Mouse (Mus musculus): ENCODE measurements around the gene Marcksl1. TPM values are rescaled to one million over a fixed set of nuclear protein-coding genes. Genes with fewer than 3 reads are reported as not detected.
A peak's percentile ranks its signal among the peaks of the same experiment; 100 is the strongest.

Gene Marcksl1
- polyA plus RNA-seq, 1 experiment = 233 TPM

DNA sequence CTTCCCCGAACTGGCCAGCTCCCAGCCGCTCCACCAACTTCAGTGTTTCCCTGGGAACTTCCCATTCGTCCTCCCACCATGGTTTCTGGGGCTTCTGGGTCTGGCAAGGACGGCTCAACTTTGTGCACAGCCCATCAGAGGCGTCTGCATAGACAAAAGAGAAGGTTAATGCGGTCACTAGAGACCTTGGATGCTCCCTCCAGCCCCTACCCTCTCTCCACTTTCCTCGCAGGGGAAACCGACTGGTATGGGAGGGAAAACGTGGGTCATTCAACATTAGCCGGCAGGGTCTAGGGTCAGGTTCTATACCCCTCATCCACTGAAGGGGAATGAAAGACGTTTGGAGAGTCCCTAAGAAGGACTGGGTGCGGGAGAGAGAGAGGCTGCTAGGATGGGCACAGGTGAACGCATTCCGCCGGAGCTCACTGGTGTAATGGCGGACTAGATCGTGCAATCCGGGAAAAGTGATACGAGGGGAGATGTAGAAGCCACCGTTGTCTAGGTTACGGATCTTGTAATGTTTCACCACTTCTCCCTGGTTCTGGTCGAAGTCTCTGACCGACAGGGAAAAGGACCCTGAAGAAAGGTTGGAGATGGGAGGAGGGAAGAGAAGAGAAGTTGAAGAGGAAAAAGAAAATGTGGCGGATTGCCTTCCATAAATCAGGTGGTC lies 42.6 kb downstream of the Marcksl1 start:
- no peak for DNase-seq (ENCODE audit: extremely low spot score in 1 of 2, low spot score in 1 of 2)

DNA sequence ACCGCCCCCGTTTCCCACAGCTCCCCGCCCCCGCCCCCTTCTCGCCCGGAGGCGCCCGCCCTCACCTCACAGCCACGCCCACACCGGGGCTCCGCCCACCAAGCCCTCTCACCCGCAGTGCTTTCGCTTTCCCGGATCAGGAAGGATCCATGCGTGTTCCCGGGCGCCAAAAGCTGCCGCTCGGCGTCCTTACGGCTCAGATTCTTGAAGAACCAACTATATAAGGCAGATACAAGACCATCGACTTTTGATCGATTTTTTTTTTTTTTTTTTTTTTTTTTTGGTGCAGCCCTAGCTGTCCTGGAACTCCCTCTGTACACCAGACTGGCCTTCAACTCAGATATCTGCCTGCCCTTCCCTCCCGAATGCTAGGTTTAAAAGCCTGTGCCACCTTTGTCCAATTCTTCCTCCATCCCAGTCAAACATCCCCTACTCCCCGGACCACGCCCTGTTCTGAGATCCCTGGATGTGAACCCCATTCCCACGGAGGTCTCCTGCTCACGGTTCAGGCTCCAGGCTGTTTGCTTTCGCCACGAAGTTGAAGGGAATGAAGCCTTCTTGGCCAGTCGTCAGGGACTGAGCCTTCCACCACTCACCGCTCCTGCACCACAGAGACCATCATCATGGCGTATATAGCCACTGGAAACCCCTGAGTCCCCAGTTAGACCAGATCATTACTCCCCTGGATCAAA lies 43.3 kb downstream of the Marcksl1 start:
- peak; percentile 41 to 83 for DNase-seq (ENCODE audit: extremely low spot score in 1 of 2, low spot score in 1 of 2)

DNA sequence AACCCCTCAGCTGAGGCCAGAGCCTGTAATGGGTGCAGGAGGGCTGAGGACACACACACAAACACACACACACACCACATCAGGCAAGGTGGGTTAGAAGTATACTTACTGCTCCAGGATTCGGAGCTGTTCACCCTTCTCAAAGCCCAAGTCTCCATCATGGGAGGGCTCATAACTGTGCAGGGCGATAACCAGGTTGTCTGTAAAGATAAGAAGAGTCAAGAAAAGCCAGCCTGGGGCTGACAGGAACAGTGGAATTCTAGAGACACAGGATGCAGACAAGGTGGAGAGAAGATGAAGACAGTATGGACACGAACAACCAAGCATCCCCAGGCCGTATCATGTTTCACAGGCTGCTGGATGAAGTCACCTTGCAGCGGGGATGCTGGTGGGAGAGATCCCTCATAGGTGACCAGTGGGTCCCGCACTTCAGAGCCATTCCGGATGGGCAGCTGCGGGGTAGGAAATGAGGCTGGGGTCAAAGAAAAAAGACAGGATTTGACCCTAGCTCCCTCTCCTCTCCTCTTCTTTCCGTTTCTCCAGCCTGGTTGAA lies 44.0 kb downstream of the Marcksl1 start:
- no peak for DNase-seq (ENCODE audit: extremely low spot score in 1 of 2, low spot score in 1 of 2)

DNA sequence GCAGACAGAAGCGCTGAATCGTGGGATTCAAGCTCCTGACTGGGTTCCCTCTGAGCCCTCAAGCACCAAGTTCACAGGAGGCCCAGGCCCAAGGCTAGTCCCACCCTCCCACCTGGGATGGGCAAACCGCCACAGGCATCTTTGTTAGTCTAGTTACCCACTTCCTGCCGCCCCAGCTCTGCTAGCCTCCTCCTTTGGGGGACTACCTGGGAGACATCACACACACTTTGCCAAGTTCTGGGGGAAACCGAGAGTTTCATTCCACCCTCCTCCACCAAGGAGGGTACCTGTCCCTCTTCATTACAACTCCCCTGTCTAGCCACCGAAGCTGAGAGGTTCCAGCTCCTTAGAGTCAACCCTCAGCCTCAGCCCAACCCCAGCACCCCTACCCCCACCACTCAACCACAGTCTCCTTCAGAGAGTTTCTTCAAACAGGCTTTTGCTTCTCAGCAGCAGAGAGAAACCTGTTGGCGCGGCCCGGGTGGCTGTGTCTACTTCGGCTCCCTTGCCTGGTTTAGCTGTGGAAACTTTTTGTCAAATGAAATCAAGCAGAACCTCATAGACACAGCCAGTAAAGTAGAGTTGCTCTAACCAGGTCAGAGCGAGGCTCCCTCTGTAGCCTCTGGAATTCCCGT lies 45.1 kb downstream of the Marcksl1 start:
- no peak for DNase-seq (ENCODE audit: extremely low spot score in 1 of 2, low spot score in 1 of 2)

DNA sequence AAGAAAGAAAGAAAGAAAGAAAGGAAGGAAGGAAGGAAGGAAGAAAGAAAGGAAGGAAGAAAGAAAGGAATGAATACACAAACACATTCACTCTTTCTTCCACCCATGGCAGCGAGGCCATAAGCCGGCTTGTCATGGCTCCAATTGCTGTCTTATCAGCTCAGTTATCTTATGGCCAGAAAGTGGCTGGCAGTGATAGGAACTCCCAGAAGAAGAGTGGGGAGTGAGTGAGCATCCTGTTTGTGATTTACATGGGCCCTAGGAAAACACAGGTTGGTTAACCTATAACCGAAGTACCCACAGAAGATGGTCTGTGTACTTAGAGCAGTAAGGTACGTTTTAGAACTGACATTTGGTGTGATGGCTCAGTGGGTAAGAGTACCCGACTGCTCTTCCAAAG lies 47.8 kb downstream of the Marcksl1 start:
- no peak for DNase-seq (ENCODE audit: extremely low spot score in 1 of 2, low spot score in 1 of 2)

DNA sequence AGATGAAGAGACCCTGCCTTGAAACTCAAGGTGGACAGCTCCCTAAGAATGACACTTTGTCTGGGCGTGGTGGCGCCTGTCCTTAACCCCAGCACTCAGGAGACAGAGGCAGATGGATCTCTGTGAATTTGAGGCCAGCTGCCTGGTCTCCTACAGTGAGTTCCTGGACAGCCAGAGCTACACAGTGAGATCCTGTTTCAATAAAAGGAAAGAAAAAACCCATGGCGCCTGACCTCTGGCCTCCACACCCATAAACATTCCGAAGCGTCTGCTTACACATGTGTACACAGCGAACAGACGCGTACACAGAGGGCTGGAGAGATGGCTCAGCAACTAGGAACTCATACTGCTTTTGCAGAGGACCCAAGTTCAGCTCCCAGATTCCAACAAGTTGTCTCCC lies 50.3 kb downstream of the Marcksl1 start:
- DNase-seq (ENCODE audit: extremely low spot score in 1 of 2, low spot score in 1 of 2) = no peak

DNA sequence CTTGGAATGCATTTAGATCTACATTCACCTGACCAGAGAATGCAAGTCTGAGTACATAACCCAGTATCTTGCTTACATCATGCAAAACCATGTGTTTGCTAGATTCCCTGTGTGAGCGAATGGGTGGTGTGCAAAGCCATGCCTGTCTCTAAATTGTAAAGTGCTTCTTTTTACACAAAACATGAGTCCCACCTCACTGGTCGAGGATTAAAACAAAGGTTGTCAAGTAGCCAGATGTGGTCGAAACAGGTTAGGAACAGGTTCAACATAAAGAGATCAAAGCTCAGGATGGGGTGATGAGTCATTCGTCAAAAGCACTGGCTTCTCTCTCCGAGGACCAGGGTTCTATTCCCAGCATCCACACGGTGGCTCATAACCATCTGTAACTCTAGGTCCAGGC lies 51.8 kb downstream of the Marcksl1 start:
- no peak for DNase-seq (ENCODE audit: extremely low spot score in 1 of 2, low spot score in 1 of 2)

Other genes starting within 250 kb of the Marcksl1 start
- gene Sync, start 226.0 kb upstream of the Marcksl1 start, polyA plus RNA-seq (2012; rRNA removed) = 1.3 TPM in 2 replicates
- gene Rbbp4, start 178.2 kb upstream of the Marcksl1 start, polyA plus RNA-seq (2012; rRNA removed) = 59.1 and 61.4 TPM in 2 replicates
- gene Zbtb8os, start 177.9 kb upstream of the Marcksl1 start, polyA plus RNA-seq (2012; rRNA removed) = 31.1 and 32.0 TPM in 2 replicates
- 8.5 and 9.2 TPM in 2 replicates for gene Zbtb8a, start 135.5 kb upstream of the Marcksl1 start, polyA plus RNA-seq (2012; rRNA removed)
- 2.0 and 2.6 TPM in 2 replicates for gene Zbtb8b, start 72.7 kb upstream of the Marcksl1 start, polyA plus RNA-seq (2012; rRNA removed)
- gene Bsdc1, start 52.0 kb upstream of the Marcksl1 start, polyA plus RNA-seq (2012; rRNA removed) = 36.5 and 37.9 TPM in 2 replicates
- 0.11 and 0.26 TPM in 2 replicates for gene Tssk3, start 22.6 kb upstream of the Marcksl1 start, polyA plus RNA-seq (2012; rRNA removed)
- gene Fam229a, start 22.4 kb upstream of the Marcksl1 start, polyA plus RNA-seq (2012; rRNA removed) = 1.2 and 1.6 TPM in 2 replicates
- gene Hdac1, start 29.1 kb downstream of the Marcksl1 start, polyA plus RNA-seq (2012; rRNA removed) = 61.8 and 70.6 TPM in 2 replicates
- gene Lck, start 60.1 kb downstream of the Marcksl1 start, polyA plus RNA-seq (2012; rRNA removed) = 3.4 and 3.9 TPM in 2 replicates
- gene Fam167b, start 65.0 kb downstream of the Marcksl1 start, polyA plus RNA-seq (2012; rRNA removed) = 0.84 and 1.4 TPM in 2 replicates
- gene Eif3i, start 87.1 kb downstream of the Marcksl1 start, polyA plus RNA-seq (2012; rRNA removed) = 215 and 219 TPM in 2 replicates
- 139 and 143 TPM in 2 replicates for gene Tmem234, start 87.1 kb downstream of the Marcksl1 start, polyA plus RNA-seq (2012; rRNA removed)
- 11.6 and 13.7 TPM in 2 replicates for gene Dcdc2b, start 100.7 kb downstream of the Marcksl1 start, polyA plus RNA-seq (2012; rRNA removed)
- 32.0 and 34.9 TPM in 2 replicates for gene Iqcc, start 105.5 kb downstream of the Marcksl1 start, polyA plus RNA-seq (2012; rRNA removed)
- gene Ccdc28b, start 110.4 kb downstream of the Marcksl1 start, polyA plus RNA-seq (2012; rRNA removed) = 105 and 107 TPM in 2 replicates
- gene Txlna, start 127.5 kb downstream of the Marcksl1 start, polyA plus RNA-seq (2012; rRNA removed) = 31.9 and 36.2 TPM in 2 replicates
- 43.6 and 49.5 TPM in 2 replicates for gene Kpna6, start 159.2 kb downstream of the Marcksl1 start, polyA plus RNA-seq (2012; rRNA removed)
- gene Tmem39b, start 183.3 kb downstream of the Marcksl1 start, polyA plus RNA-seq (2012; rRNA removed) = 19.9 and 21.1 TPM in 2 replicates
- 52.0 and 53.0 TPM in 2 replicates for gene Khdrbs1, start 228.7 kb downstream of the Marcksl1 start, polyA plus RNA-seq (2012; rRNA removed)

Measured in frontal cortex, adult 2 months (tissue).